ENCODE assay signal across 21 mouse cellular contexts in the genomic region with DNA sequence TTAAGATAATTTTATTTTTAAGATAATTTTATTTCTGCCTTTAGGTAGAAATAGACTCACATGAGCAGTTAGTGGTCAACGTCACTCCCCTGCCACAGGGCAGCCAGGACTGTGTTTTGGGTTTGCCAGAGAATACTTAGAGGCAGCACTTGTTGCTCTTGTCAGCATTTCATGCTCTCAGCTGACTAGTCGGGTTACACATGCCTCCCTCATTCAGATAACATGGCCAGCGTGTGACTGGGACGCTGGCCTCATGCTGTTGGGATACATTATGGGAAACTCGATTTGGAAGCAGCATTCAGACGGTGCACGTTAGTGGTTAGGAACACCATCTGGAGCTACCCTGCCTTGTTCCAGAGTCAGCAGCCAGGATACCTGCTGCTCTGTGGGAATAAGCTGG.
DNase-seq lines count a peak whose midpoint lies in the region; ATAC-seq and TF ChIP-seq lines count a peak whose summit lies in the region.
"Had no signal": no experiment of that assay in that cellular context is flagged by ENCODE, and none has a peak within 500 bp of the region (broad histone marks: within the 10 kb centered on the region; RNA-seq: fewer than 3 reads in every experiment).

No protein-coding gene starts in this region.

- H3K36me3 ChIP-seq in heart, embryonic 11.5 days (ENCODE audit: control insufficient read depth, insufficient read depth, low read length), result no peaks in the 10 kb centered on the region
- H3K36me3 ChIP-seq in heart, embryonic 10.5 days, result no peaks in the 10 kb centered on the region
- H3K36me3 ChIP-seq in heart, adult 2 months (ENCODE audit: control insufficient read depth, insufficient read depth, low read length), result no peaks in the 10 kb centered on the region
- H3K36me3 ChIP-seq in hindbrain, postnatal 0 days (ENCODE audit: insufficient read depth, low read length), result no peaks in the 10 kb centered on the region
- H3K36me3 ChIP-seq in hindbrain, embryonic 10.5 days, result no peaks in the 10 kb centered on the region
- H3K36me3 ChIP-seq: embryonic facial prominence, embryonic 13.5 days; forebrain, embryonic 12.5 days; G1E; kidney, embryonic 15.5 days had no signal

- TF ChIP-seq EP300 in heart, adult 2 months (IDR thresholded peaks at IDR 0.05; ENCODE audit: insufficient read depth, low read depth, low read length), result no peak

- H3K4me3 ChIP-seq in heart, embryonic 11.5 days (ENCODE audit: low read depth, low read length), result no peak overlapping the region
- H3K4me3 ChIP-seq in heart, embryonic 10.5 days, result no peak overlapping the region
- H3K4me3 ChIP-seq in heart, adult 2 months, result no peak overlapping the region
- no peak overlapping the region for H3K4me3 ChIP-seq in hindbrain, postnatal 0 days (ENCODE audit: low read length)
- H3K4me3 ChIP-seq in hindbrain, embryonic 10.5 days, result no peak overlapping the region
- H3K4me3 ChIP-seq: embryonic facial prominence, embryonic 13.5 days; forebrain, embryonic 12.5 days; kidney, embryonic 15.5 days had no signal

- no peaks in the 10 kb centered on the region for H3K79me2 ChIP-seq in heart, adult 2 months (replicated peaks; ENCODE audit: control insufficient read depth, insufficient read depth, low read length)

- 0 out of 2 replicates have a peak overlapping the region, but pooled peaks have one; percentile 22 for H3K27ac ChIP-seq in heart, embryonic 11.5 days (ENCODE audit: low read depth, low read length)
- H3K27ac ChIP-seq in heart, embryonic 10.5 days, result no peak overlapping the region
- no peak overlapping the region for H3K27ac ChIP-seq in heart, adult 2 months
- H3K27ac ChIP-seq in hindbrain, postnatal 0 days, result no peak overlapping the region
- H3K27ac ChIP-seq in hindbrain, embryonic 10.5 days, result no peak overlapping the region
- H3K27ac ChIP-seq: embryonic facial prominence, embryonic 13.5 days; forebrain, embryonic 12.5 days; kidney, embryonic 15.5 days had no signal

- WGBS in heart, embryonic 11.5 days (ENCODE audit: insufficient replicate concordance), result 42% methylated on average over 7 of the region's 7 CpGs
- 39% methylated on average over 7 of the region's 7 CpGs for WGBS in heart, embryonic 10.5 days
- 44% methylated on average over 7 of the region's 7 CpGs for WGBS in heart, adult 2 months
- WGBS in hindbrain, postnatal 0 days, result 52% methylated on average over 7 of the region's 7 CpGs
- WGBS in hindbrain, embryonic 10.5 days, result 83% methylated on average over 7 of the region's 7 CpGs

- no peak overlapping the region for H3K9ac ChIP-seq in heart, embryonic 11.5 days (ENCODE audit: low read depth, low read length)
- no peak overlapping the region for H3K9ac ChIP-seq in heart, adult 2 months (ENCODE audit: low read depth, low read length)
- no peak overlapping the region for H3K9ac ChIP-seq in hindbrain, postnatal 0 days (replicated peaks; ENCODE audit: low read length)
- H3K9ac ChIP-seq: embryonic facial prominence, embryonic 13.5 days; forebrain, embryonic 12.5 days; kidney, embryonic 15.5 days had no signal

- DNase-seq in heart, embryonic 10.5 days (ENCODE audit: low spot score), result no peak
- peak; percentile 5 to 7 for DNase-seq in heart, postnatal 10 days
- no peak for DNase-seq in heart, adult 2 months
- peak; percentile 30 for DNase-seq in hindbrain, postnatal 0 days (ENCODE audit: low spot score)
- no peak for DNase-seq in hindbrain, embryonic 10.5 days (ENCODE audit: low spot score)
- DNase-seq: adrenal gland, postnatal 10 days; B cell, adult 2 months; cerebellum, adult 18-20 months; cerebellum, adult 9-11 months; cerebellum, postnatal 36 days; gastrocnemius, postnatal 10 days; kidney, adult 2 months had no signal

- H3K27me3 ChIP-seq in heart, embryonic 11.5 days (ENCODE audit: control insufficient read depth, insufficient read depth, low read length), result no peaks in the 10 kb centered on the region
- H3K27me3 ChIP-seq in heart, embryonic 10.5 days (ENCODE audit: insufficient read depth, poor library complexity, severe bottlenecking), result no peaks in the 10 kb centered on the region
- H3K27me3 ChIP-seq in heart, adult 2 months (ENCODE audit: control insufficient read depth, insufficient read depth, low read length), result no peaks in the 10 kb centered on the region
- H3K27me3 ChIP-seq in hindbrain, postnatal 0 days (ENCODE audit: insufficient read depth, low read length), result no peaks in the 10 kb centered on the region
- H3K27me3 ChIP-seq in hindbrain, embryonic 10.5 days (ENCODE audit: insufficient read depth, poor library complexity, severe bottlenecking), result no peaks in the 10 kb centered on the region
- H3K27me3 ChIP-seq: embryonic facial prominence, embryonic 13.5 days; forebrain, embryonic 12.5 days; kidney, embryonic 15.5 days had no signal

- H3K4me1 ChIP-seq in heart, embryonic 11.5 days (ENCODE audit: control insufficient read depth, insufficient read depth, low read length), result peaks cover 6% of the 10 kb centered on the region; the same call in 1 of the 2 replicates
- peaks cover 10% of the 10 kb centered on the region; the same call in 1 of the 2 replicates for H3K4me1 ChIP-seq in heart, embryonic 10.5 days
- no peaks in the 10 kb centered on the region; the same call in 1 of the 2 replicates for H3K4me1 ChIP-seq in heart, adult 2 months (ENCODE audit: control insufficient read depth, insufficient read depth, low read length)
- no peaks in the 10 kb centered on the region for H3K4me1 ChIP-seq in hindbrain, postnatal 0 days (ENCODE audit: insufficient read depth, low read length)
- H3K4me1 ChIP-seq in hindbrain, embryonic 10.5 days (replicated peaks), result no peaks in the 10 kb centered on the region
- H3K4me1 ChIP-seq: embryonic facial prominence, embryonic 13.5 days; forebrain, embryonic 12.5 days; kidney, embryonic 15.5 days had no signal

- no peak for TF ChIP-seq CTCF in heart, adult 2 months (IDR thresholded peaks at IDR 0.05)
- TF ChIP-seq CTCF in hindbrain, postnatal 0 days (IDR thresholded peaks at IDR 0.05; ENCODE audit: low read depth), result no peak

- H3K4me2 ChIP-seq in heart, embryonic 11.5 days, result no peak overlapping the region
- H3K4me2 ChIP-seq in hindbrain, postnatal 0 days (ENCODE audit: low read depth, low read length), result no peak overlapping the region
- H3K4me2 ChIP-seq: embryonic facial prominence, embryonic 13.5 days; forebrain, embryonic 12.5 days; kidney, embryonic 15.5 days had no signal

- no peak for ATAC-seq in heart, embryonic 11.5 days (replicated peaks; ENCODE audit: insufficient number of reproducible peaks, low FRiP score, low TSS enrichment)
- ATAC-seq in hindbrain, postnatal 0 days, result peak; percentile 29; the same call in 1 of the 2 replicates
- no peak for ATAC-seq in inflammation-experienced regulatory T-cells, adult 6 months
- ATAC-seq: CD4-positive, CD25-positive, alpha-beta regulatory T cell, adult 4 months; forebrain, embryonic 16.5 days; intestine, embryonic 16.5 days had no signal

- no peaks in the 10 kb centered on the region for H3K9me3 ChIP-seq in heart, embryonic 11.5 days (replicated peaks; ENCODE audit: control insufficient read depth, low read length)
- no peaks in the 10 kb centered on the region for H3K9me3 ChIP-seq in heart, embryonic 10.5 days
- H3K9me3 ChIP-seq in hindbrain, postnatal 0 days (ENCODE audit: low read length), result no peaks in the 10 kb centered on the region
- H3K9me3 ChIP-seq in hindbrain, embryonic 10.5 days, result no peaks in the 10 kb centered on the region
- H3K9me3 ChIP-seq: embryonic facial prominence, embryonic 13.5 days; forebrain, embryonic 12.5 days; kidney, embryonic 15.5 days had no signal

- intact Hi-C loops in heart, postnatal 10 days (cut with DNase I), result no loop called here
- intact Hi-C loops in heart, adult 2 months (cut with DNase I), result no loop called here

- no peak for TF ChIP-seq POLR2A in heart, adult 2 months (IDR thresholded peaks at IDR 0.05; ENCODE audit: insufficient read depth, low read depth, low read length)

Comparison
In these comparisons a context has a peak if more than half of its experiments do, and no peak if none do; other contexts are left out.
1. DNase-seq: peak in heart, postnatal 10 days (2 of 2) and hindbrain, postnatal 0 days (single experiment); none in heart, embryonic 10.5 days (single experiment), heart, adult 2 months (0 of 2) and hindbrain, embryonic 10.5 days (single experiment).